9 mouse cellular contexts compared by ENCODE assay signal in the genomic region with DNA sequence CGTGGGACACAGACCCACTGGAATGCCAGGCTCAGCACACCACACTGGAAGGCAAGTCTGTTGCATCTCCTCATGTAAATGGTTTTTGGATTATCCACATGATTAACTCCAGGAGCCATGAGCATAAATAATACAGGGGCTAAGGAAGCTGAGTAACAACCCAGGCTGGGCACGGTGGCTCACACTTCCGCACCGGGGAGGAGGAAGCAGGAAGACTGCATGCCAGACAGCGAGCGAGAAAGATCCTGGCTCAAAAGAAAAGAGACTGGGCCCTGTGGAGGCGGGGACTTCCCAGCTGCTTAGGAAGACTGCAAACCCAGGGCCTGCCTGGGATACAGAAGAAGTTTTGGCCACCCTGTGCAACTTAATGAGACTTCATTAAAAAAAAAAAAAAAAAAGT. TPM values are rescaled to one million over a fixed set of nuclear protein-coding genes. Genes with fewer than 3 reads are reported as not detected.
DNase-seq lines count a peak whose midpoint lies in the region; ATAC-seq and TF ChIP-seq lines count a peak whose summit lies in the region.
"Had no signal": no experiment of that assay in that cellular context is flagged by ENCODE, and none has a peak within 500 bp of the region (broad histone marks: within the 10 kb centered on the region; RNA-seq: fewer than 3 reads in every experiment).

No protein-coding gene starts in this region.

- H3K27ac ChIP-seq in kidney, postnatal 0 days, result peak overlapping the region; percentile 70

- H3K4me1 ChIP-seq in kidney, postnatal 0 days (replicated peaks; ENCODE audit: insufficient read depth, low read length), result peaks cover 30% of the 10 kb centered on the region

- H3K9me3 ChIP-seq in kidney, postnatal 0 days (replicated peaks; ENCODE audit: low read length), result no peaks in the 10 kb centered on the region

- WGBS in kidney, postnatal 0 days, result 9% methylated on average over 7 of the region's 7 CpGs

- H3K4me2 ChIP-seq in kidney, postnatal 0 days (ENCODE audit: low read length), result peak overlapping the region; percentile 36; the same call in 1 of the 2 replicates

- no peak overlapping the region for H3K4me3 ChIP-seq in kidney, postnatal 0 days (replicated peaks; ENCODE audit: low read depth, low read length)

- H3K9ac ChIP-seq in kidney, postnatal 0 days (ENCODE audit: low read depth, low read length), result 0 out of 2 replicates have a peak overlapping the region, but pooled peaks have one; percentile 27

- peak; percentile 46 for DNase-seq in adrenal gland, postnatal 10 days
- no peak for DNase-seq in adrenal gland, postnatal 25 days
- DNase-seq in ovary, postnatal 36 days (ENCODE audit: low spot score), result peak; percentile 20
- no peak for DNase-seq in ovary, adult 18-20 months (ENCODE audit: low spot score)
- DNase-seq in kidney, postnatal 0 days (ENCODE audit: low spot score), result peak; percentile 63
- DNase-seq in right cerebral cortex, postnatal 25 days, result peak; percentile 45
- DNase-seq in cerebellum, adult 11 months, result no peak

- ATAC-seq in kidney, postnatal 0 days (replicated peaks; ENCODE audit: low FRiP score, low read depth), result no peak
- no peak for ATAC-seq in monocyte, adult 5-6 weeks (replicated peaks; ENCODE audit: insufficient number of reproducible peaks, low FRiP score, low TSS enrichment, poor library complexity, severe bottlenecking)

- H3K27me3 ChIP-seq in kidney, postnatal 0 days (ENCODE audit: insufficient read depth, low read length), result no peaks in the 10 kb centered on the region

- no peak for TF ChIP-seq CTCF in kidney, postnatal 0 days (IDR thresholded peaks at IDR 0.05; ENCODE audit: low read depth)

- H3K36me3 ChIP-seq in kidney, postnatal 0 days (ENCODE audit: insufficient read depth, low read length), result no peaks in the 10 kb centered on the region

RNA-seq across cellular contexts. Expression of gene Pip4k2b, which starts 4.3 kb away (rescaled TPM):
- 10 to 100 TPM; 27.3 to 33.3 TPM for total RNA-seq in adrenal gland, postnatal 10 days (2021)
- total RNA-seq in adrenal gland, postnatal 25 days (2021), result 28.7 and 30.7 TPM in 2 replicates
- polyA plus RNA-seq in kidney, postnatal 0 days (2015; fragmentation: Nextera tagmentation; extraction: Ambion mirVana), result 1.5 TPM in 2 replicates
- total RNA-seq in monocyte, adult 5-6 weeks (2017), result 22.1 to 35.2 TPM (median 28.7 TPM) in 3 replicates

RNA-seq across cellular contexts. Expression of gene Cwc25, which starts 26.2 kb away (rescaled TPM):
- 10 to 100 TPM; 19.9 to 20.0 TPM for total RNA-seq in adrenal gland, postnatal 10 days (2021)
- 19.5 and 22.6 TPM in 2 replicates for total RNA-seq in adrenal gland, postnatal 25 days (2021)
- 13.9 and 14.8 TPM in 2 replicates for polyA plus RNA-seq in kidney, postnatal 0 days (2015; fragmentation: Nextera tagmentation; extraction: Ambion mirVana)
- 42.0 to 49.3 TPM (median 43.5 TPM) in 3 replicates for total RNA-seq in monocyte, adult 5-6 weeks (2017)

RNA-seq across cellular contexts. Expression of gene 1700001P01Rik, which starts 35.5 kb away (rescaled TPM):
- under 1 TPM in 1 of 2 experiments, not detected in 1; 0.51 TPM for total RNA-seq in adrenal gland, postnatal 10 days (2021)
- not detected in 2 replicates for total RNA-seq in adrenal gland, postnatal 25 days (2021)
- not detected in 2 replicates for polyA plus RNA-seq in kidney, postnatal 0 days (2015; fragmentation: Nextera tagmentation; extraction: Ambion mirVana)
- total RNA-seq in monocyte, adult 5-6 weeks (2017), result not detected in 3 replicates
- polyA plus RNA-seq: small intestine, adult 2 months had no signal

RNA-seq across cellular contexts. Expression of gene Psmb3, which starts 37.0 kb away (rescaled TPM):
- total RNA-seq in adrenal gland, postnatal 10 days (2021), result 100 to 1,000 TPM; 231 to 234 TPM
- total RNA-seq in adrenal gland, postnatal 25 days (2021), result 216 and 226 TPM in 2 replicates
- 504 and 541 TPM in 2 replicates for polyA plus RNA-seq in kidney, postnatal 0 days (2015; fragmentation: Nextera tagmentation; extraction: Ambion mirVana)
- total RNA-seq in monocyte, adult 5-6 weeks (2017), result 137 to 160 TPM (median 146 TPM) in 3 replicates

RNA-seq across cellular contexts. Expression of gene Pcgf2, which starts 39.9 kb away (rescaled TPM):
- 10 to 100 TPM; 29.7 to 41.0 TPM for total RNA-seq in adrenal gland, postnatal 10 days (2021)
- 27.0 and 36.1 TPM in 2 replicates for total RNA-seq in adrenal gland, postnatal 25 days (2021)
- 10.4 and 11.4 TPM in 2 replicates for polyA plus RNA-seq in kidney, postnatal 0 days (2015; fragmentation: Nextera tagmentation; extraction: Ambion mirVana)
- total RNA-seq in monocyte, adult 5-6 weeks (2017), result 0.85 to 4.5 TPM in 2 of 3 replicates, not detected in the other

Comparison
In these comparisons a context has a peak if more than half of its experiments do, and no peak if none do; other contexts are left out.
1. DNase-seq: peak in adrenal gland, postnatal 10 days (single experiment), ovary, postnatal 36 days (single experiment), kidney, postnatal 0 days (single experiment) and right cerebral cortex, postnatal 25 days (single experiment); none in adrenal gland, postnatal 25 days (single experiment), ovary, adult 18-20 months (single experiment) and cerebellum, adult 11 months (single experiment).